Mouse (Mus musculus) erythroblast, embryonic 14.5 days (primary cell): Measurements from ENCODE around the gene Prune2.

Source experiments
- GATA1 ChIP-seq: IDR thresholded peaks from 2 replicates; pipeline ENCODE4 v1.6.1; 2012; ENCODE audit warnings: low read length, inconsistent platforms, mixed read lengths
- TAL1 ChIP-seq: IDR thresholded peaks from 3 replicates; pipeline ENCODE4 v1.6.1; 2012; ENCODE audit warnings: low read length, inconsistent platforms, mixed read lengths

DNA sequence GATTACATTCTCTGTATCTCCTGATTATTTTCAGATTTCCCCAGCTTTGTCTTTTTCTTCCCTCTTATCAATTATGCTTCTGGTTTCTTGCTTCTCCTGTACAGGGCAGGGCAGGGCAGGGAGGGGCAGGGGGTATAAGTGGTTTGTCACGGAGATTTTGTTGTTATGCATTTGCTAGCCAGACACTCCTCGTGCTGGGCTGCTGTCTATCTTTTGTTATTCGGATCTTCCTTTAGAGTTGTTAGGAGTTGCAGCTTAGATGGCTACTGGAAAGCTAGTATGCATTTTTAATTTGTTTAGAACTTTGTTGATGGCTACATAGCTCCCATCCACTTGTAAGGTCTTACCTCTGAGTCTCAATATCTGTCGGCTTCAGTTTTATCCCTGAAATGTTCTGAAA lies 91.0 kb downstream of the Prune2 start:
- TF ChIP-seq TAL1 (no peak), GATA1 (no peak)
